Mouse (Mus musculus): ENCODE measurements at regions not wholly inside any gene's neighbourhood (a gene's known extent, or its start where the extent isn't known, plus 50 kb on each side); places are given as distances from the start of the nearest gene placed in this dataset.

- Histone ChIP-seq H3K4me3 (ENCODE audit: insufficient read depth, low read length) (no peak overlapping the region), H3K4me1 (ENCODE audit: control insufficient read depth, insufficient read depth, low read length) (no peaks in the 10 kb centered on the region), H3K27ac (ENCODE audit: insufficient read depth, low read depth, low read length) (no peak overlapping the region)
- no peak for TF ChIP-seq CTCF (IDR thresholded peaks at IDR 0.05; ENCODE audit: low read depth, low read length)
- no peak for TF ChIP-seq POLR2A (IDR thresholded peaks at IDR 0.05; ENCODE audit: borderline replicate concordance, low read depth, low read length)
Observed at GRCm38 (mm10) chr17:9751348-9752170, 82.0 kb upstream of the Pabpc6 start.

- TF ChIP-seq POLR2A (IDR thresholded peaks at IDR 0.05; ENCODE audit: borderline replicate concordance, low read depth, low read length), result no peak
- TF ChIP-seq CTCF (IDR thresholded peaks at IDR 0.05; ENCODE audit: low read depth, low read length), result no peak
- Histone ChIP-seq H3K4me1 (ENCODE audit: control insufficient read depth, insufficient read depth, low read length) (no peaks in the 10 kb centered on the region), H3K27ac (ENCODE audit: insufficient read depth, low read depth, low read length) (no peak overlapping the region), H3K4me3 (ENCODE audit: insufficient read depth, low read length) (no peak overlapping the region)
Observed at GRCm38 (mm10) chr17:9750046-9750445, 80.5 kb upstream of the Pabpc6 start.

- H3K4me1 ChIP-seq (ENCODE audit: control insufficient read depth, insufficient read depth, low read length), result no peaks in the 10 kb centered on the region
- H3K4me3 ChIP-seq (ENCODE audit: insufficient read depth, low read length), result no peak overlapping the region
- H3K27ac ChIP-seq (ENCODE audit: insufficient read depth, low read depth, low read length), result no peak overlapping the region
- TF ChIP-seq CTCF (IDR thresholded peaks at IDR 0.05; ENCODE audit: low read depth, low read length) (no peak), POLR2A (IDR thresholded peaks at IDR 0.05; ENCODE audit: borderline replicate concordance, low read depth, low read length) (no peak)
Observed at GRCm38 (mm10) chr17:9749301-9749700, 79.8 kb upstream of the Pabpc6 start.

GRCm38 (mm10) chr17:9747893-9748292, 78.4 kb upstream of the Pabpc6 start:
- TF ChIP-seq CTCF (IDR thresholded peaks at IDR 0.05; ENCODE audit: low read depth, low read length) (no peak), POLR2A (IDR thresholded peaks at IDR 0.05; ENCODE audit: borderline replicate concordance, low read depth, low read length) (no peak)
- Histone ChIP-seq H3K4me3 (ENCODE audit: insufficient read depth, low read length) (no peak overlapping the region), H3K27ac (ENCODE audit: insufficient read depth, low read depth, low read length) (no peak overlapping the region), H3K4me1 (ENCODE audit: control insufficient read depth, insufficient read depth, low read length) (no peaks in the 10 kb centered on the region)

GRCm38 (mm10) chr17:9743342-9743741, 73.8 kb upstream of the Pabpc6 start:
- Histone ChIP-seq H3K4me1 (ENCODE audit: control insufficient read depth, insufficient read depth, low read length) (no peaks in the 10 kb centered on the region), H3K4me3 (ENCODE audit: insufficient read depth, low read length) (no peak overlapping the region), H3K27ac (ENCODE audit: insufficient read depth, low read depth, low read length) (no peak overlapping the region)
- no peak for TF ChIP-seq POLR2A (IDR thresholded peaks at IDR 0.05; ENCODE audit: borderline replicate concordance, low read depth, low read length)
- no peak for TF ChIP-seq CTCF (IDR thresholded peaks at IDR 0.05; ENCODE audit: low read depth, low read length)

- Histone ChIP-seq H3K4me1 (ENCODE audit: control insufficient read depth, insufficient read depth, low read length) (no peaks in the 10 kb centered on the region), H3K4me3 (ENCODE audit: insufficient read depth, low read length) (no peak overlapping the region), H3K27ac (ENCODE audit: insufficient read depth, low read depth, low read length) (no peak overlapping the region)
- TF ChIP-seq POLR2A (IDR thresholded peaks at IDR 0.05; ENCODE audit: borderline replicate concordance, low read depth, low read length), result no peak
- no peak for TF ChIP-seq CTCF (IDR thresholded peaks at IDR 0.05; ENCODE audit: low read depth, low read length)
Observed at GRCm38 (mm10) chr17:9741321-9741720, 71.8 kb upstream of the Pabpc6 start.

- no peak overlapping the region for H3K4me3 ChIP-seq (ENCODE audit: insufficient read depth, low read length)
- no peak overlapping the region for H3K27ac ChIP-seq (ENCODE audit: insufficient read depth, low read depth, low read length)
- peaks cover 4% of the 10 kb centered on the region; the same call in 1 of the 2 replicates for H3K4me1 ChIP-seq (ENCODE audit: control insufficient read depth, insufficient read depth, low read length)
- TF ChIP-seq CTCF (IDR thresholded peaks at IDR 0.05; ENCODE audit: low read depth, low read length) (no peak), POLR2A (IDR thresholded peaks at IDR 0.05; ENCODE audit: borderline replicate concordance, low read depth, low read length) (no peak)
Observed at GRCm38 (mm10) chr17:9729020-9729419, 59.5 kb upstream of the Pabpc6 start.

- Histone ChIP-seq H3K27ac (ENCODE audit: insufficient read depth, low read depth, low read length) (no peak overlapping the region), H3K4me3 (ENCODE audit: insufficient read depth, low read length) (no peak overlapping the region), H3K4me1 (ENCODE audit: control insufficient read depth, insufficient read depth, low read length) (peaks cover 11% of the 10 kb centered on the region)
- TF ChIP-seq POLR2A (IDR thresholded peaks at IDR 0.05; ENCODE audit: borderline replicate concordance, low read depth, low read length) (no peak), CTCF (IDR thresholded peaks at IDR 0.05; ENCODE audit: low read depth, low read length) (no peak)
Observed at GRCm38 (mm10) chr17:9725704-9726469, 56.4 kb upstream of the Pabpc6 start.

GRCm38 (mm10) chr17:9723484-9723883, 54.0 kb upstream of the Pabpc6 start:
- Histone ChIP-seq H3K4me3 (ENCODE audit: insufficient read depth, low read length) (no peak overlapping the region), H3K27ac (ENCODE audit: insufficient read depth, low read depth, low read length) (peak overlapping the region; percentile 61), H3K4me1 (ENCODE audit: control insufficient read depth, insufficient read depth, low read length) (peaks cover 11% of the 10 kb centered on the region)
- TF ChIP-seq POLR2A (IDR thresholded peaks at IDR 0.05; ENCODE audit: borderline replicate concordance, low read depth, low read length) (no peak), CTCF (IDR thresholded peaks at IDR 0.05; ENCODE audit: low read depth, low read length) (no peak)

GRCm38 (mm10) chr17:9722709-9723108, 53.2 kb upstream of the Pabpc6 start:
- H3K27ac ChIP-seq (ENCODE audit: insufficient read depth, low read depth, low read length), result 0 out of 2 replicates have a peak overlapping the region, but pooled peaks have one; percentile 2
- TF ChIP-seq POLR2A (IDR thresholded peaks at IDR 0.05; ENCODE audit: borderline replicate concordance, low read depth, low read length), result no peak
- H3K4me1 ChIP-seq (ENCODE audit: control insufficient read depth, insufficient read depth, low read length), result peaks cover 11% of the 10 kb centered on the region
- H3K4me3 ChIP-seq (ENCODE audit: insufficient read depth, low read length), result no peak overlapping the region
